In genomic region chr12:99864613-99865012, GRCm38 (mm10) we compare ENCODE assay signal across 31 mouse cellular contexts.
"Had no signal": no experiment of that assay in that cellular context is flagged by ENCODE, and none has a peak within 500 bp of the region (broad histone marks: within the 10 kb centered on the region; RNA-seq: fewer than 3 reads in every experiment).

No protein-coding gene starts in this region.

- H3K9me3 ChIP-seq: limb, embryonic 10.5 days; limb, embryonic 12.5 days; limb, embryonic 13.5 days; limb, embryonic 15.5 days; liver, embryonic 12.5 days; liver, embryonic 13.5 days; liver, embryonic 15.5 days; lung, embryonic 15.5 days; megakaryocyte, embryonic 14.5 days; midbrain, embryonic 10.5 days; midbrain, embryonic 12.5 days; midbrain, embryonic 13.5 days; midbrain, embryonic 15.5 days; neural tube, embryonic 12.5 days had no signal

- H3K36me3 ChIP-seq: limb, embryonic 10.5 days; limb, embryonic 12.5 days; limb, embryonic 13.5 days; limb, embryonic 15.5 days; liver, embryonic 12.5 days; liver, embryonic 13.5 days; liver, embryonic 15.5 days; lung, embryonic 15.5 days; midbrain, embryonic 10.5 days; midbrain, embryonic 12.5 days; midbrain, embryonic 13.5 days; midbrain, embryonic 15.5 days; neural tube, embryonic 12.5 days had no signal

- H3K27ac ChIP-seq: left cerebral cortex, adult 2 months; limb, embryonic 10.5 days; limb, embryonic 12.5 days; limb, embryonic 13.5 days; limb, embryonic 15.5 days; liver, embryonic 12.5 days; liver, embryonic 13.5 days; liver, embryonic 14.5 days; liver, embryonic 15.5 days; lung, embryonic 15.5 days; macrophage; midbrain, embryonic 10.5 days; midbrain, embryonic 12.5 days; midbrain, embryonic 13.5 days; midbrain, embryonic 15.5 days; neural tube, embryonic 12.5 days had no signal

- DNase-seq: left cerebral cortex, postnatal 4 days; liver; liver, embryonic 13.5 days; liver, postnatal 0 days; lung, adult 18-20 months; lung, adult 2 months; lung, postnatal 10 days; lung, postnatal 14 days; lung, postnatal 36 days; lung, postnatal 4 days; midbrain, embryonic 14.5 days had no signal

- H3K4me1 ChIP-seq: limb, embryonic 10.5 days; limb, embryonic 12.5 days; limb, embryonic 13.5 days; limb, embryonic 15.5 days; midbrain, embryonic 10.5 days; midbrain, embryonic 12.5 days; neural tube, embryonic 12.5 days had no signal

- H3K4me3 ChIP-seq: left cerebral cortex, adult 2 months; limb, embryonic 10.5 days; limb, embryonic 12.5 days; limb, embryonic 13.5 days; limb, embryonic 15.5 days; liver, embryonic 12.5 days; liver, embryonic 13.5 days; liver, embryonic 15.5 days; lung, embryonic 15.5 days; megakaryocyte, embryonic 14.5 days; midbrain, embryonic 10.5 days; midbrain, embryonic 12.5 days; midbrain, embryonic 13.5 days; midbrain, embryonic 15.5 days; myocyte; neural tube, embryonic 12.5 days had no signal

- H3K4me2 ChIP-seq: limb, embryonic 12.5 days; limb, embryonic 13.5 days; limb, embryonic 15.5 days; liver, embryonic 11.5 days; liver, embryonic 12.5 days; liver, embryonic 13.5 days; liver, embryonic 15.5 days; lung, embryonic 15.5 days; midbrain, embryonic 11.5 days; midbrain, embryonic 12.5 days; midbrain, embryonic 13.5 days; midbrain, embryonic 15.5 days; neural tube, embryonic 12.5 days had no signal

- H3K9ac ChIP-seq: limb, embryonic 12.5 days; limb, embryonic 13.5 days; limb, embryonic 15.5 days; liver, embryonic 12.5 days; liver, embryonic 13.5 days; liver, embryonic 14.5 days; liver, embryonic 15.5 days; liver, postnatal 0 days; lung, embryonic 15.5 days; midbrain, embryonic 12.5 days; midbrain, embryonic 13.5 days; midbrain, embryonic 15.5 days; neural tube, embryonic 12.5 days had no signal

- ATAC-seq: liver, embryonic 12.5 days; liver, postnatal 0 days; midbrain, embryonic 13.5 days; midbrain, embryonic 15.5 days; midbrain, embryonic 16.5 days had no signal

- H3K27me3 ChIP-seq: limb, embryonic 12.5 days; limb, embryonic 13.5 days; limb, embryonic 15.5 days; liver, embryonic 12.5 days; liver, embryonic 13.5 days; liver, embryonic 15.5 days; lung, embryonic 15.5 days; midbrain, embryonic 12.5 days; midbrain, embryonic 13.5 days; midbrain, embryonic 15.5 days; neural tube, embryonic 12.5 days had no signal
